Mouse (Mus musculus) liver, embryonic 14.5 days (tissue): ENCODE data around the gene Enkd1.

Source experiments
- CTCF ChIP-seq: IDR thresholded peaks from 2 replicates; pipeline ENCODE4 v1.5.1; 2016; ENCODE audit warnings: antibody characterized with exemption, low read depth, control low read depth
- EP300 ChIP-seq: IDR thresholded peaks from 2 replicates; pipeline ENCODE4 v1.6.1; 2016; ENCODE audit warnings: antibody characterized with exemption, low read depth

GRCm38 (mm10) chr8:105707498-105708403 lies at the start of gene Enkd1, which contains the start of gene 4933405L10Rik:
- TF ChIP-seq CTCF (no peak), EP300 (no peak)
